Mouse (Mus musculus) spleen, postnatal 4 days (tissue): ENCODE measurements around the gene Tbc1d14.

Experiments
- DNase-seq, 2 experiments: peaks; one replicate each; pipeline ENCODE4 v3.0.0; 2022; ENCODE audit warnings: low spot score in 2 of 2

The Tbc1d14 gene

DNA sequence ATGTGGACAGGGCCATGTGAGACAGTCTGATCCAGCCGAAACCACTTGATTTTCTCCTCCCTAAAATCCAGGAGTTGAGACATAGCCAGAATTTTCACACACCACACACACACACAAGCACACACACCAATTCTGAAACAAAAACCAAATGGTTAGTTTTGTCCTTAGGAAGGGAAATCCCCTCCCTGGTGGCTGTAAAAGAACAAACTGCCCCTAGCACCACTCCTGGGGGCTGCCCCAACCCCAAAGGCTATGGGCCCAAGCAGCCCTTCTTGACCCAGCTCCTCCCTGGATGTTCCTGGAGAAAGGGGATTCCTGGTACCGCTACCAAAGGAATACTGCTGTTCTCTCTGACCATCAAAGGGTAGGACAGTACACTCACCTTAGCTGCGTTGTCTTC is 16.6 kb downstream of the Tbc1d14 start:
- no peak for DNase-seq

DNA sequence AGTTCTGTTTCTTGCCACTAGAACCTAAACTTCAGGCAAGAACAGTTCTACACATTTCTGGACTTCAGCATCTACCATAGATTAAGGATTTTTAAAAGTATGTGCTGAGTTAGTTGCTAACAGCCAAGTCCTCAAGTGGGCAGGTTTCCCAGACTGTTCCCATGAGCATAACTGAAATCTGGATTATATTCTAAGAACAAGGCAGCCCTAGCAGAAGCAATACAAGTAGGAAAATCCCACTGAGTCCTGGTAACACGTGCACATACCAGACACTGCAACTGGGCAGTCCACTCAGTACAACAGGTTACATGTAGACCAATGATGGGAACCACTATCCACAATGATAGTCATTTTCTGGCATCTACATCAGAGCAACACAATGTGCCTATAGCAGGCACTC is 17.3 kb downstream of the Tbc1d14 start:
- DNase-seq = no peak

DNA sequence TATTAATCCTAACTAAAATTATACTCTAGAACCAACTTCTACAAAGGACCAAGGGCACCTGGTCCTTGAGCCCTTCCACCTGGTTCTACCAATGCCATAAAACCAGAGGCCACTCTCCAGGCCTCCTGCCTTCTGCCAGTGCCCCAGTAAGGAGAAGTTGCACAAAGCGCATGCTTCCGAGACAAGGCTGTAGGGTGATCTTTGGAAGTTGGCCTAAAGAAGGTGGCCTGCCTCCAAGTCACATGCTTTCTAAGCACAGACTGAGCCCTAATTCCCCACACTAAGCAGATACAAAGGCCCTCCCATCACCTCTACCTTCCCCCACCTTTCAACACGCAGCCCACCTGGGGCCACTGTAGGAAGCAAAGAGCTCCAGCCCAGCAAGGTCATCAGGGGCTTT is 17.8 kb downstream of the Tbc1d14 start:
- DNase-seq = no peak

DNA sequence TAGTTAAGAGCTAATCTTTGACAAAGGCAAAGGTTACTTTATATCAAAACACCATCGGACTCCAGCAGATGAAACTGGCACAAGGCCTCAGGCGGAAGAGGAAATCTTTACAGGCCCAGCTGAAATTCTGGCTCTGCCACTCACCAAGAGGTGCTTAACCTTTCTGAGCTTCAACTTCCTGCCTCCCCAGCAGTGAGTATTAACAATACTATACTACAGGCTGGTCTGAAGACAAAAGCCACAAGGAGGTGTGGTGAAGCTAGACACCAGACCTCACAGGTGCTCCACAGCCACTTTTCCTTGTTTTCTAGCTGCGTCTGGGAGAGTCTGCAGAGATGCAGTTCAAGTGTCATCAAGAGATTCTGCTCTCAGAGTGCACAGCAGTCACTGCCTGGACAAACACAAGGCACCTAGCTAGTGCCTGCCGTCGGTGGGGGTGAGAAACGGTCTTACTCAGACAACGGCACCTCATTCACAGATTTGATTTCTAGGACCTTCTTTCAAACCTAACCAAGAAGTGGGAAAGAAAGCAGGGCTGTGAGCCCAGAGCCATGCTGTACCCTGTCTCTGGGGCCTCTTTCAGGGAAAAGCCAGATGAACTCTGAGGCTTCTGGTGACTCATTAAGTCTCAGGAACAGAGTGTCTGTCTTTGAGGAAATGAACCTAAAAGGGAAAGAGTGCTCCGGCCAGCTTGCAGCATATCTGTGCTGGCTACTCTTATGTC is 18.8 kb downstream of the Tbc1d14 start:
- DNase-seq = no peak

DNA sequence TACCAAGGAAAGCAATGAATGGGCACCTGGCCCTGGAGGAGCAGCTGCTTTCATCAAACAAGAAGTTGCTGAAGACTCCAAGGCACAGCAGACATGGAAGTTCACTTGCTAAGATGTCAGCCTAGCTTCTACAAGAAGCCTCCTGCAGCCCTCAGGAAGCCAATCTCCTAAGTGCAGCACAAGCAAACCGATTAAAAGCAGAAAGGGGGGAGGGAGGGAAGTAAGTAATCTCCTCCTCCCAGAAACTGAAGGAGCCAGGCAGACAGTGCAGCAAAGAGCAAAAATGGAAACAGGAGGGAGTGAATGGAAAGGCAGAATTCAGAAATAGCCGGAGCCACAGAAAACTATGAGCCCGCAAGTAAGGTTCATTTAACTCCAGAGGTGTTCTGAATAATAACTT is 19.7 kb downstream of the Tbc1d14 start:
- peak in 1 of 2 experiments; percentile 37 for DNase-seq

DNA sequence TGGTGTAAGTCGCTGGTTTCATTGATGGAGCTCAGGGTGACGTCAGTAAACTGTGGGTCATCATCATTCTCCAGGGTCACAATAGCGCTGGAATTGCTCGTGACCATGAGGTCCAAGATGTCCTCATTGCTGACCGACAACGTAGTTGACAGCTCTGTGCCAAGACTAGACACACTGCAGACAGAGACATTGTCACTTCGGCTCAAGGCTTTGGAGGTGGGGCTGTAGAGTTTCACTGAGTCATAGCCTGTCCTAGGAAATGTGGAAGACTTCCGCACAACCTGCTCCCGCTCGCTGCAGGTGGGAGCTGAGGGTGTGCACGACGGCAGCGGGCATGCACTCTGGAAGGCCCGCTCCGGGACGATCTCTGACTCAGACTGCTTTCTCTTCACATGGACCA is 21.7 kb downstream of the Tbc1d14 start:
- no peak for DNase-seq

DNA sequence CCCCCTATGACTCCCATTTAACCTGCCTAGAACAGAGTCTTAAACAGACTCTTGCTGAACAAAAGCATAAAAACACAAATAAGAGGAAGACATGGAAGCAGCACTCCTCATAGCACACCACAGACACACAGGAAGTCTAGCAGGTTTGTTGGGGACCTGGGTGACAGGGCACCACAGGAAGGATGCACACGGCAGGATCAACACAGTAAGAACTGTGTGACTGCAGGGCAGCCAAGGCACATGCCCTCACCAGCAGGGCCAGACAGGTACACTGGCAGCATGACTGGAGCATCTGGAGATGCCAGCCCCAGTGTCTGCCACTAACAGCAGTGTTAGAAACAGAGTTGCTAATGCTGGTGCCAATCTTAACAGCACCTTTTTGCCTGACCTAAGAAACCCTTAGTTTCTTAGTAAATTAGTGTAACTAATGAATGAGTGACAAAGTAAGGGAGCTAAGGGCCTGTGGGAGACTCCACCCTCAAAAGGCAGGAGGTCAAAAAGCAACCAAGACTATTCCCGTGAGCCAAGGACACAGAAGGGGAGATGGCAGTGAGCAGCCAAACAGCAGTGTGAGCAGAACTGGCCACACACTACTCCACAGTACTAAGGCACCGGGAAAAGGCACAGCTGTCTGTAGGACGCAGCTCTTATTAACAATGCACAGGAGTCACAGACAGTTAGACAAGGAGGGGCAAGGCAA is 22.4 kb downstream of the Tbc1d14 start:
- DNase-seq = no peak

DNA sequence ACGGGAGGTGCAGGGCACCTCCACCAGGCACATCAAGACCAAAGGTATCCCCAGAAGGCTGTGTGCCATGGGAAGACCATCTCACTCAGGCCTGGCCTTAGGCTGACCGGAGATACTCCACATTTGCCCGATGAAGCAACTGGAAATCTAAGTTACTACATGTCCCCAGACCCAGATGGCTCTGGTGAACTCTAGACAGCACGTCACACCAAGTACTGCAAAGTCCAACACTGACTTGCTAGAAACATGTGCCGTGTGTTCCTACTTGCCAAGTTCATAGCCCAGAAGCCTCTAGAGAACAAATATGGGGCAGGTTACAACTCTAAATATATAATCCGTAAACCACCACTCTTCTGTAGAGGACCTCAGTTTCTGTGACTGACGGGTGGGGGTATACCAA is 23.0 kb downstream of the Tbc1d14 start:
- no peak for DNase-seq

DNA sequence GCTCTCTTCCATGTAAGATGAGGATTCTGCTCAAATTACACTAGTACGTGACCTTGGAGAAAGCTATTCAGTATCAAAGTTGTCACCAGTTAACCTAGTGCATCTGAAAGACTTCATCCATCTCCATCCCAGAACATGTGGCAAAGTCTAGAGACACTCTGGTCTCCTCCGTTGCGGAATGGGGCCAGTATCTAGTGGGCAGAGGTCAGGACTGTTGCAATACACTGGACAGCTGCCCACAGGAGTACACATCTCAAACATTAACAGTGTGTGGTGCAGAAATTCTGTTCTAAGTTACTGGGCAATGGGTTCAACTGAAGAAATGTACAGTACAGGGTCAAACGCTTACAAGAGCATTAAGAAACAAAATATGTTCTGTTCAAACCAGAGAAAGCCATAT is 25.0 kb downstream of the Tbc1d14 start:
- DNase-seq = no peak

DNA sequence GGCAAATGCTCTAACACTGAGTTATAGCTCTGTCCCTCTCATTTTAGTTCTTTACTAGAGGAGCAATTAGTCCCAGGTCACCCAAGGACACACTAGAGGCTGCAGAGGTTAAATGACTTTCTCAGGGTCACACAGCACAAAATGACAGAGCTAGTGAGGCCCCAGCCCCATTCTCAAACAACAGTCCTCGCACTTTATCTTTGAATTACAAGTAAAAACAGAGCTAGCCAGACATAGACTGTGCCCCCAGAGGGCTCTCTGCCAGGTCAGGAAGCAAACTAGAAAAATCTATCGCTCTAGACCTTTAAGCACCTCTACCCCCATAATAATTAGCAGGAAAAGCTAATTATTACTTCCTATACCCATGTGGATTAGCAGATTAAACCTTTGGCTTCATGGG is 25.4 kb downstream of the Tbc1d14 start:
- no peak for DNase-seq

DNA sequence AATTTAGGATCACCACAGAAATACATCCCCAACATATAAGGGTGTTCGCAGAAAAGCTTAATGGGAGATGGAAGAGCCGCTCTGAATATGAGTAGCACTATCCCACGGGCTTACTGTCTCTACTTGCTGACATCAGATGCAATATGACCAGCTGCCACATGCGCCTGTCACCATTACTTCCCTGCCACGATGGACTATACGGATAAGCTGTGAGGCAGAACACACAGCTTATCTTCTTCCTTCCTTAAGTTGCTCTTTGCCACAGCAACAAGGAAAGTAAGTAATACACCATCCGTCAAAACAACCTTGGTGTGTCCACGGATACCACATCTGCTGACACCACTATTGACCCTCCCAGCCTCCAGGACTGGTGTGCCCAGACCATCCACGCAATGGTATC is 28.5 kb downstream of the Tbc1d14 start:
- no peak for DNase-seq

DNA sequence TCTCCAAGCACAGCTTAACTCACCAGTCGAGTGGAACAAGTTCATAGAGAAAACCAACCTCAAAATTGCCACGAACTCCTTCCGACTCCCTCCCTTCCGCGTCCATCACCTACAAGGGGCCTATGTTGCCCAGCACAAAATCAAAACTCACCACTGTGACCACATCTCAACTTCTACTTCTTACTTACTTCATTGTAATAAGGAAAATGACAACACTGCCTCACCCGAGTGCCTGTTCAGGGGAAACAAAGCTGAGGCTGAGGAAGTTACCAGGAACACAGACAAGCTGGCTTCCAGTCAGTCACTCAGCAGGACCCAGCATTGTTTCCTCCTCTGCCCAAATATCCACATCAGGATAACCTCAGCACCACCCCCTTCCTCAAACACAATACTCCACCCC is 29.3 kb downstream of the Tbc1d14 start:
- no peak for DNase-seq

DNA sequence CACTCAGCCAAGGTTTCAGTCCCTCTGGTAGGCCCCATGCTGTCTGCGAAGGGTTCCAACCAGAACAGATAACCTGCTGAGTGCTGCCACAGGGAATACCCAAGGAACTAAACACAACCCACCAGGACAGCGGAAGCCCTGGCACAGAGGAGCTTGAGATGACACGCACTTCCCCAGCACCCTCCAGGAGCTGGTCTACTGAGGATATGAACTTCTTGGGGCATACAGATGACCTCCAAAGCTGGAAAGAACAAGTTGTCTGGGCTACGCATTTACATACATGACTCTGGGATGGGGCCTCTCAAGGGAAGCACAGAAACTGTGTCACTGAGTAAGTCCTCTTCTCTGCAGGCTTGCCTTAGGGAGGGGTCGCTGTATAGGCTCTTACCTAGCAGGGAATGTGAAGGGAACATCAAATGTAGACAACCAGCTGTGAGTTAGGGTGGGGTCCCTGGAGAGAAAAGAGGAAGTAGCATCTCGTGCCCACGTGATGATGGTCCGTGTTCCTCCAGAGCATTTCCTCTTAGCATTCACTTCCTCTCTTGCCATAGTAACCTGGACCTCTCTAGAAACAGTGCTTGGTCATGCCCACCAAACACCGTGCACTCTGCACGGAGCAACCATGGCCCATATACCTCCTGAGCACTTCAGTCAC is 30.2 kb downstream of the Tbc1d14 start:
- peak; percentile 52 to 68 for DNase-seq

DNA sequence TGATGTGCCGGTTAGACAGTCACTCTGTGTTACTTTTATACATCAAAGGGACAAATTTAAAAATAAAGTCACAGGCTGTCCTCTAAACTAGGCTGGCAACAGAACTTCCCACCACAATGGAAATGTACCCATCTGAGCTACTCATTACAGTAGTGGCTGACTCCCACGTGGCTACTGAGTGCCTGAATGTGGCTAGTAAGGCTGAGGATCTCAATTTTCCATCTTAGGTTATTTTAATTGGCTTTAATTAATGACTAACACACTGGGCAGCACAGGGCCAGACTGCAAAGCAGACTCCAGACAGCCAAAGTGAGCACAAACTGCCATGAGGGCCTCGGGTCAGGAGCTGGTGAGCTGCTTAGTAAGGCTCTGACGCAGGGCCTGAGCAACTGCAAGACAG is 31.6 kb downstream of the Tbc1d14 start:
- DNase-seq = no peak

DNA sequence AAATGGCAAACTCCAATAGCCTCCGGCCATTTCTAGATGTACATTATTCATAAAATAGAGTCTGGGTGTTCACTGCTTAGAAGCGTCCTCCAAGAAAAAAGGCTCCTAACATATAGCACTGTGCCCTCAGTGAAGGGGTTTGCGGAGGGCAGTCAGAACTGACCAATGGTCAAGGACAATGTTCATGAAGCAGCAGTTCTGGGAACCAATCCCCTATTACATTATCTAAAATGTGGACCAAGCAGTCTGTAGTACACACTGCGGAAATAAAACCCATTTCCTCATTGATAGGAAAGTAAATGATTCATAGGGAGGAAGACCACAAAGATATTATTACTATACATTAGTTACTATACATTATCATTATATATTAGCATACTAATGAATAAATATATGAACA is 32.6 kb downstream of the Tbc1d14 start:
- no peak for DNase-seq

DNA sequence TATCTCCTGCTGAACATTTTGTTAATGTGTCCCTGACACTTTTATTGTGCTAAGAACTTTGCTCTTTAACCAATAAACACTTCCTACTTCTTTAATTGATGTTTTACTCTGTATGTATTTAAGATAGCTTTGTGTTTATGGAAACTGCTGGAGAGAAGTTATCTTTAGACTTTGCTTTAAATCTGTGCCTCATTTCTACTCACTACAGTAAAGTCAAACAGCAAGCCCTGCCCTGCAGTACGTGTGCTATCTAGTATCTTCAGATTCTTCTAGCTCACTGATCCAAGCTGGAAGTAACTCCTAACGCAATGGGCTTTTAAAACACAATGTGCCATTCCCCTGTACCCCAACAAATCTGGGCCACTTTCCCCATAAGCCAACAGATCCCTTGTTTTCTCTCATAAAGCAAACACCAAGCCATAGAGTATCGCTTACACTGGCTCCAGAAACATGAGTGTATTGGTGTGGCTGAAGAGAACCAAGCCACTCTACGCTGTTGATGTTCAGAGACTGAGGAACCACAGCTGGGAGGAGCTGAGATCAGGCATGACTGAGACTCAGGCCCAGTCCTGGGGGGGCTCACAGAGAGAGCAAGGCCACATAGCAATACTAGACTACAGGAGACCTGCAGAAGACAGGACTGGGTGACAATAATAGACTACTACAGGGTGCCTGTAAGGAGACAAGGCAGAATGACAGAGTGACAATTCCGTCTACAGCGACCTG is 33.4 kb downstream of the Tbc1d14 start:
- DNase-seq = no peak

DNA sequence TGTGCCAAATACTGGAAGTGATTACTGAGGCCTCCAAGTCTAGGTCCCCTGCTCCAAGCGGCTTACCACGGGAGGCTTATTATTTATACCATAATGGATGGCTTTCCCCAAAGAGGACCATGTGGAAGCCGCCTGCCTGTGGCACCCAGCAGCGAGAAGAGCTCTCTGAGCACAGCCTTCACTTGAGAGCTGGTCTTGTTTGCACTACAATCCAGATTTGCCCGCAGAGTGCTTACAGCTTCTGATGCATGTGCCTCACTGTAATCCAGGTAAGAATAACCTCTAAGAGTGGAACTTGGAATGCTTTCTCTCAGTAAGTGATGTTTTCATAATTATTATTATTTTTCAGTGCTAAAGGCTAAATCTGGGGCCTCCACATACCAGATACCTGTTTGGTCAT is 34.0 kb downstream of the Tbc1d14 start:
- DNase-seq = no peak

DNA sequence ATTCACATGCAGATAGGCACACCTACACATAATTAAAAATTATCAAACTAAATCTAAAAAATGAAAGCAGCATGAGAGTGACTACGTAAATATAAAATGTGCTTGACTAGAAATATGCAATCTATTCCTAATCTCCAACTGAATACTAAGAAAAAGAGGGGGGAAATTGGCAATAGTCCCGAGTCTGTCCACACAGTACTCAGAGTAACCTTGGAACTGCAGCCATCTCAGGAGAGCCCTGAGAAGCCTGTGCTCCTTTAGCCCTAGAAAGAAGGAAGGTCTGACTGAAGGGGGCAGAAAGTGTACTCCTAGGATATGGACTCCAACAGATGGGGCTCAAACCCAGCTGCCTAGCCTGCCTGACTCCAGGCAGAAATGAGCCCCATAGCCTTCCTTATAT is 34.5 kb downstream of the Tbc1d14 start:
- no peak for DNase-seq

DNA sequence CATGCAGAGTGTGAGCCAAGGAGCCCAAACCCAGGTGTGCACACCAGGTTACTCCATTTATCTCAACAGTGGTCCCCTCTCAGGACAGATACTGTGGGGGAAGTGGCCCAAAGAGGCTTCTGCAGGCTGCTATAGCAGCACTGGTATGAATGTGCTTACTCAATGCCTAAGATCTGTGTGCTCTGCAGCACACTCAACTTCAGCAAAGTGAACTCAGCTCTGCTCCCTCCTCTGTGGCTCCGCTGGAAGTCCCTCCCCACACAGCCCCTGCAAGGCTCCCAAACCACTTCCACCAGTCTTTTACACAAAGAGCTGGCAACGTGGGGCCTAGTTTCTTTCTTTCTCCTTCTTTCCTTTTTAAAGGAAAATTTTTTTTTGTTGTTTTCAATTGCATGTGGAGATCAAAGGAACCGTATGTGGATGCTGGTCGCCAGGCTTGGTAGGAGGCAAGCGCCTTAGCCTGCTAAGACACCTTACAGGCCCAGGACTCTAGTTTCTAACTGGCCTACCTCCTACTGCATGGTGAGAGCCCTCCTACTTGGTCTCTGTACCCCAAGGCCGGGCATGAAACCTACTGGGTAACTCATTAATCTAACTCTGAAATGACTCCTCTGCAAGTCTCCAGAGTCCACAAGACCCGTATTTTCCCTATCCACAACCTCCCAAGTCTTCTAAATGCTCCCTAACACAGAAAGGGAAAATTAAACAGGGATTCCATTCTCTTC is 35.3 kb downstream of the Tbc1d14 start:
- DNase-seq = no peak

DNA sequence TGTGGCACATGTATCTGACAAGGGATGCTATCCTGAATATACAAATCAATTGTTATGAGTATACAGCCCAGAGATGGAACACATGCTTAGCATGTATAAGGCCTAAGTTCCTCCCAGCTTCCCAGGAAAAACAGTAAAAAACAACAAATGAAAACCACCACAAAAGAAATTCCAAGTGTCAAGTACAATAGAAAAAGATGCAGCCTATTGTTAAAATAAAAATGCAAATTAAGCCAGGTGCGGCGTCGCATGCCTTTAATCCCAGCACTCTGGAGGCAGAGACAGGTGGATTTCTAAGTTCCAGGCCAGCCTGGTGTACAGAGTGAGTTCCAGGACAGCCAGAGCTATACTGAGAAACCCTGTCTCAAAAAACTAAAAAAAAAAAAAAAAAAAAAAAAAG is 36.2 kb downstream of the Tbc1d14 start:
- DNase-seq = no peak

DNA sequence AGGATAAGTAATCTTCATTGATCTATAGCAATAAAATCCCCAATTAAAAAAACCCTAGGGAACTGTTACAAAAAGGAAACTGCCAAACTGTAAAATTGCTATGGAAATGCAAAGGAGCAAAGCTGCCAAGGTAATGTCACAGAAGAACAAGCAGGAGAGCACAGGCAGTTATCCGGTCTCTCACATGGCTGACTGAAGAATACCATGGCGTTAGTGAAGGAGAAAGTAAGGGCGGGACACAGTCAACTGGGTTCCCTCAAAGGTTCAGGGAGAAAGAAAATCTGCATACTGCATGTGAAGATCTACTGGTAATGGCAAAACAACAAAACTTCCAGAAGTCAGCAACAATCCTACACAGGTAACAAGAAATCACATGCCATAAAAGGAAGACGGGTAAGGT is 36.8 kb downstream of the Tbc1d14 start:
- DNase-seq = no peak

DNA sequence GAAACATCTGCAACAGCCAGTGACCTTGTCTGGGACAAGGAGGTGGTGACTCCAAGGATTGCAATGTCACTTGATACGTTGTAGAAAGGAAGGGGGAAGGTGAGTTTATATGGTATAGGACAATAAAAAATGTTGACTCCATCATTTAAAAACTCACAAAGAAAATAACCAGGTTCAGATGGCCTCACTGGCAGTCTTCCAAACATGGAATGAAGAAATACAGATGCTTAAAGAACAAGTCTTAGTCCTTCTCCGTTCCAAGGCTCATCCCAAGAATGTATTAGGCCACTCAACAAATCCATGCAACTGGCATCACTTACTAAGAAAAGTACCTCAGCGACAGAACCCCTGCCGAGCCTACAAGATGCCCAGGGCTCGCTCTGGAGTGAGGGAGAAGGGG is 38.6 kb downstream of the Tbc1d14 start:
- no peak for DNase-seq
